Mouse (Mus musculus): ENCODE measurements around the gene Stk16. TPM values are rescaled to one million over a fixed set of nuclear protein-coding genes. Genes with fewer than 3 reads are reported as not detected.

The Stk16 gene
- polyA plus RNA-seq, 1 experiment from 2014 or later: 143 TPM

- Histone ChIP-seq H3K27me3 (peaks cover 72% of the 10 kb centered on the region), H3K4me1 (peaks cover 13% of the 10 kb centered on the region), H3K4me2 (peak overlapping the region; percentile 72), H3K27ac (no peak overlapping the region), H3K36me3 (ENCODE audit: poor library complexity, severe bottlenecking) (no peaks in the 10 kb centered on the region), H3K4me3 (peak overlapping the region; percentile 48), H3K9ac (peak overlapping the region; percentile 56), H3K9me3 (replicated peaks) (no peaks in the 10 kb centered on the region)
- peak; percentile 21 for ATAC-seq
- 1% methylated on average over 39 of the region's 40 CpGs for WGBS
Measured at GRCm38 (mm10) chr1:75262969-75263951, 52.6 kb downstream of the Stk16 start.

GRCm38 (mm10) chr1:75264091-75264880 is 53.6 kb downstream of the Stk16 start, which contains the start of gene Ptprn:
Gene Ptprn, minus strand, starts transcription at chr1:75264502.
- peak within 1 kb of the TSS; percentile 48 for H3K4me3 ChIP-seq
- peaks cover 13% of the 10 kb centered on the region for H3K4me1 ChIP-seq
- H3K27me3 ChIP-seq: peaks cover 75% of the 10 kb centered on the region
- H3K4me2 ChIP-seq: peak within 1 kb of the TSS; percentile 72
- ATAC-seq: peak; percentile 73
- no peaks in the 10 kb centered on the region for H3K36me3 ChIP-seq (ENCODE audit: poor library complexity, severe bottlenecking)
- no peak within 1 kb of the TSS for H3K27ac ChIP-seq
- peak within 1 kb of the TSS; percentile 56 for H3K9ac ChIP-seq
- H3K9me3 ChIP-seq (replicated peaks): no peaks in the 10 kb centered on the region
- 10% methylated on average over 32 of the region's 32 CpGs for WGBS

Small RNAs within 50 kb of the gene (microRNA-seq; reads per million reads assigned to microRNA genes)
- not detected for gene Gm27943

Other genes starting within 250 kb of the Stk16 start
- 8.4 and 10.6 TPM in 2 replicates for gene Nhej1, start 85.6 kb upstream of the Stk16 start, polyA plus RNA-seq (2015; fragmentation: Nextera tagmentation; extraction: Ambion mirVana)
- gene Slc23a3, start 76.9 kb upstream of the Stk16 start, polyA plus RNA-seq (2015; fragmentation: Nextera tagmentation; extraction: Ambion mirVana): 0.08 TPM in 1 of 2 replicates, not detected in the other
- 47.1 and 52.8 TPM in 2 replicates for gene Cnppd1, start 68.1 kb upstream of the Stk16 start, polyA plus RNA-seq (2015; fragmentation: Nextera tagmentation; extraction: Ambion mirVana)
- gene Retreg2, start 68.1 kb upstream of the Stk16 start, polyA plus RNA-seq (2015; fragmentation: Nextera tagmentation; extraction: Ambion mirVana): 71.8 and 75.1 TPM in 2 replicates
- 33.2 and 37.9 TPM in 2 replicates for gene Zfand2b, start 42.2 kb upstream of the Stk16 start, polyA plus RNA-seq (2015; fragmentation: Nextera tagmentation; extraction: Ambion mirVana)
- gene Abcb6, start 30.4 kb upstream of the Stk16 start, polyA plus RNA-seq (2015; fragmentation: Nextera tagmentation; extraction: Ambion mirVana): 28.6 and 31.7 TPM in 2 replicates
- 22.0 and 23.1 TPM in 2 replicates for gene Ankzf1, start 18.7 kb upstream of the Stk16 start, polyA plus RNA-seq (2015; fragmentation: Nextera tagmentation; extraction: Ambion mirVana)
- 29.7 and 31.8 TPM in 2 replicates for gene Atg9a, start 18.6 kb upstream of the Stk16 start, polyA plus RNA-seq (2015; fragmentation: Nextera tagmentation; extraction: Ambion mirVana)
- gene Glb1l, start within 50 bp of the Stk16 start, polyA plus RNA-seq (2015; fragmentation: Nextera tagmentation; extraction: Ambion mirVana): 14.6 and 21.1 TPM in 2 replicates
- gene Tuba4a, start 9.0 kb downstream of the Stk16 start, polyA plus RNA-seq (2015; fragmentation: Nextera tagmentation; extraction: Ambion mirVana): 15.3 and 16.6 TPM in 2 replicates
- gene A630095N17Rik, start 21.3 kb downstream of the Stk16 start, polyA plus RNA-seq (2015; fragmentation: Nextera tagmentation; extraction: Ambion mirVana): not detected in 2 replicates
- gene Dnajb2, start 25.6 kb downstream of the Stk16 start, polyA plus RNA-seq (2015; fragmentation: Nextera tagmentation; extraction: Ambion mirVana): 40.0 and 41.7 TPM in 2 replicates
- 4.5 and 6.5 TPM in 2 replicates for gene Ptprn, start 53.7 kb downstream of the Stk16 start, polyA plus RNA-seq (2015; fragmentation: Nextera tagmentation; extraction: Ambion mirVana)
- gene Resp18, start 67.6 kb downstream of the Stk16 start, polyA plus RNA-seq (2015; fragmentation: Nextera tagmentation; extraction: Ambion mirVana): 37.0 and 44.1 TPM in 2 replicates
- 140 and 142 TPM in 2 replicates for gene Dnpep, start 107.2 kb downstream of the Stk16 start, polyA plus RNA-seq (2015; fragmentation: Nextera tagmentation; extraction: Ambion mirVana)
- gene Des, start 149.5 kb downstream of the Stk16 start, polyA plus RNA-seq (2015; fragmentation: Nextera tagmentation; extraction: Ambion mirVana): 0.81 and 1.1 TPM in 2 replicates
- 7.6 and 9.0 TPM in 2 replicates for gene Speg, start 164.5 kb downstream of the Stk16 start, polyA plus RNA-seq (2015; fragmentation: Nextera tagmentation; extraction: Ambion mirVana)
- gene Gmppa, start 225.1 kb downstream of the Stk16 start, polyA plus RNA-seq (2015; fragmentation: Nextera tagmentation; extraction: Ambion mirVana): 53.7 and 62.7 TPM in 2 replicates
- gene Asic4, start 239.6 kb downstream of the Stk16 start, polyA plus RNA-seq (2015; fragmentation: Nextera tagmentation; extraction: Ambion mirVana): 4.0 and 5.4 TPM in 2 replicates

Data from forebrain, embryonic 13.5 days (tissue).